Mouse (Mus musculus): ENCODE results near the gene Pam. TPM values are rescaled to one million over a fixed set of nuclear protein-coding genes. Genes with fewer than 3 reads are reported as not detected.
A peak's percentile ranks its signal among the peaks of the same experiment; 100 is the strongest.

The Pam gene
- polyA plus RNA-seq, 1 experiment from 2014 or later, result 41.5 TPM

DNA sequence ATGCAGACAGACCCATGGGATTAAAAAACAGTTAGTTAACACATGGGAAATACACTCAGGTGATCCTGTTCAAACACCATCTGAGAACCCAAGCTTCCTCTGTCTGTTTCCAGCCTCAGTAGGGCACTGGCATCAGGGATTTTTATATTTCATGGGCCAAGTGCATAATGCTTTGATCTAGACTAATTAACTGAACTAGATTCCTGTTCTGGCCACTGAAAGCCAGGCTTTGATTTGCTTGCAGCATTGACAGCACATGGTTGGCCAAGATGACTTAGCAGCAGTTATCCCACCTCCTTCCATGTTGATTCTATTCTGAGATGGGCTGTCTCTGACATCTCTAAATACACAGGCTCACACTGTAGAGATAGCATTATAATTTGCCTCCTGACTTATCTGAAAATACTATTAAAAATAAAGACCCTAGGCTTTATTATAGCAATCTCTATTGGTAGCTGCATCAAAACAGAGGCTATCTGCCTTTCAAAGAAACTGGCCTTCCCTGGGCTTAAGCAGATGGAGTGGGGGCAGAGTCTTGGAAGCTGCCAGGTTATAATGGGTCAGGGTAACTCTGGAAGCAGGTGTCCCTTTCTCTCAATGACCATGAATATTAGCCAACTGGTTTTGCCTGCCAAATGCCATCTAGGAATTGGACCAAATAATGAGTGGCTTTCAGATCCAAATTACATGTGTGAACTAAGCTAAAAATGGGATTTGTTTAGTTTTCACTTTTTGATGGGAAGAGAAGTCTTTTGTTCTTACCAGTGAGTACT is 252.0 kb downstream of the Pam start:
- H3K27me3 ChIP-seq (ENCODE audit: insufficient read depth, low read length), result no peaks in the 10 kb centered on the region
- H3K4me2 ChIP-seq, result no peak overlapping the region
- ATAC-seq (ENCODE audit: insufficient read depth) (no peak), DNase-seq (no peak)
- H3K36me3 ChIP-seq (ENCODE audit: insufficient read depth), result no peaks in the 10 kb centered on the region
- no peak overlapping the region for H3K27ac ChIP-seq (ENCODE audit: low read depth)
- TF ChIP-seq CTCF (IDR thresholded peaks at IDR 0.05; ENCODE audit: low read depth), result no peak
- H3K4me3 ChIP-seq (ENCODE audit: low read depth, low read length), result no peak overlapping the region
- no peak overlapping the region for H3K9ac ChIP-seq
- H3K4me1 ChIP-seq (ENCODE audit: insufficient read depth), result no peaks in the 10 kb centered on the region
- H3K9me3 ChIP-seq (ENCODE audit: low read depth, low read length), result no peaks in the 10 kb centered on the region

DNA sequence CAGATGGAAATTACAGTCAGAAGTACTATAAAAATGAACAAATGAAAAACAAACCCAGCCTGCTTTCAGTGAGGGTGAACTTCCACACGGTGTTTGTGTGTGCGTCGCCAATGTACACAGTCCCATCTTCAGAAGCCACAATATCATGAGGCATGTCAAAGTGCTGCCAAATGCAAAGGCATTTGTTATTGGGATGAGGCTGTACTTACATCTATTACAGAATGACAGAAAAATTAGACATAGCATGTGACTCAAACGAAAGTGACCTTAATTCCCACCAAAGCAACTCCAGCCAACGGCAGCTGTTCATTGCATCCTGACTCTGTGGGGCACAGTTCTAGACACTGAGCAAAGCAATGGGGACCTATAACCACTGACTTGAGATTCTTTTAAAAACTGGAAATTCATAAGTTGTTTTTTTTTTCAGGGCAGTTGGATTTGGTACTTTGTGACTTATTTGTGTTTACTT is 261.1 kb downstream of the Pam start:
- H3K36me3 ChIP-seq (ENCODE audit: insufficient read depth), result no peaks in the 10 kb centered on the region
- no peaks in the 10 kb centered on the region for H3K27me3 ChIP-seq (ENCODE audit: insufficient read depth, low read length)
- no peak overlapping the region for H3K4me2 ChIP-seq
- no peak; the same call in 1 of the 2 replicates for ATAC-seq (ENCODE audit: insufficient read depth)
- H3K9ac ChIP-seq, result no peak overlapping the region
- peak; percentile 11 for DNase-seq
- no peaks in the 10 kb centered on the region for H3K9me3 ChIP-seq (ENCODE audit: low read depth, low read length)
- peak overlapping the region; percentile 18; the same call in 1 of the 2 replicates for H3K27ac ChIP-seq (ENCODE audit: low read depth)
- H3K4me1 ChIP-seq (ENCODE audit: insufficient read depth), result no peaks in the 10 kb centered on the region
- WGBS, result 59% methylated on average over 5 of the region's 5 CpGs
- TF ChIP-seq CTCF (IDR thresholded peaks at IDR 0.05; ENCODE audit: low read depth), result no peak
- H3K4me3 ChIP-seq (ENCODE audit: low read depth, low read length), result no peak overlapping the region

DNA sequence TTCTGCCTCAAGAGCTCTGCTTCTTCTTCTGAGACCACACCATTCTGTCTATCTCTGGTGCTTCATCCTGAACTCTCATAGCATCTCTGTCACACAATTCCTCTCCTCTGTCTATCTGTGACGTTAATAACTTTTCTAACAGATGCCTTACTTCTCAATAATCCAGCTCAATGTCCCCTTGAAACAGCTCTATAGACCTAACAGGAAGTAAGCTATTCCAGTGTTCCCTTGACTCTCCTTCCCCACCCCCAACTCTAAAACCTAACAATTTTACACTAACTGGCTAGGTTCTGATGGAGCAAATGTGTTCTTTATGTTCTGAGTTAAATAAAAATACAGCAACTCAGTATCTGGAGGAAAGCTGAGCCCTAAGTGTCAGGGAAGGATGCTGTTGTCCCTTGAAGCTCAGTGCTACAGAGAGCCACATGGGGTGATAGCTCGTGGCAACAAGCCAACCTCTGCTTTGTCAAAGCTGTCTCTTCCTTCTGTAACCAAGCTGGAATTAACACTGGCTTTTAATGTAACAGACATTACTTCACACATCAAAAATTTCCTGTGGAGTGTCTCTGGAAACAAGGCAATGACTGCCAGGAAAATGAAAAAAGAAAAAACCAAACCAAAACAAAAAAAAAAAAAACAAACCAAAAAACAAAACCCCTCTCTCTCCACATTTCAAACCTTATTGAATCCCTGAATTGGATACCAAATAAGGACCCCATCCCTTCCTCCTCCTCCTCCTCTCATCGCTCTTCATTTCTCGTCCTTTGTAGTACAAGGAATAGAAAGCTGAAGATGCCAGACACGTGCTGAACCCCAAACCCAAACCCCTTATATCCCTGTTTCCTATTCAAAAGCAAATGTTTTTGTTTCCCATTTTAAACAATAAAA is 261.7 kb downstream of the Pam start:
- Histone ChIP-seq H3K27me3 (ENCODE audit: insufficient read depth, low read length) (no peaks in the 10 kb centered on the region), H3K27ac (ENCODE audit: low read depth) (peak overlapping the region; percentile 52; the same call in 1 of the 2 replicates), H3K36me3 (ENCODE audit: insufficient read depth) (no peaks in the 10 kb centered on the region), H3K9ac (no peak overlapping the region), H3K4me1 (ENCODE audit: insufficient read depth) (no peaks in the 10 kb centered on the region), H3K4me3 (ENCODE audit: low read depth, low read length) (no peak overlapping the region), H3K9me3 (ENCODE audit: low read depth, low read length) (no peaks in the 10 kb centered on the region), H3K4me2 (no peak overlapping the region)
- no peak for TF ChIP-seq CTCF (IDR thresholded peaks at IDR 0.05; ENCODE audit: low read depth)
- DNase-seq (peak; percentile 79), ATAC-seq (ENCODE audit: insufficient read depth) (peak; percentile 81; the same call in 1 of the 2 replicates)
- 51% methylated on average over 5 of the region's 5 CpGs for WGBS

DNA sequence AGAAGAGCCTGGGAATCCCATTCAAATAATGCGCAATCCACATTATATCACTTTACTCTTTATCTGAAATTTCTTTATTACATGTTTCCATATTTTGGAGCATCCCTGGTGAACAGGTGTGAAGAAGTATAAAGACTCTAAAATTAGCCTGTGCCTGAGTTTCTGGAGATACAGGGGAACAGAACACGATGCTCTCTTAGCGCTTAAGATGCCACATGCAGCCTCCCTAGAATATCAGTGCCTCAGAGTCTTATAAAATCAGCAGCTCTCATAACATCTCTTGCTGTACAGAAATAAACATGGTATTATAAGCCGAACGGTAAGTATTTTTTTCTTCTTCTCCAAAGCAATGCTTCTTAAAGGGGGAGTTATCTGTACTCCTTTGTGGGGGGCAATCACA is 267.4 kb downstream of the Pam start:
- Histone ChIP-seq H3K4me2 (no peak overlapping the region), H3K9me3 (ENCODE audit: low read depth, low read length) (no peaks in the 10 kb centered on the region), H3K4me1 (ENCODE audit: insufficient read depth) (no peaks in the 10 kb centered on the region), H3K27ac (ENCODE audit: low read depth) (no peak overlapping the region), H3K4me3 (ENCODE audit: low read depth, low read length) (no peak overlapping the region), H3K36me3 (ENCODE audit: insufficient read depth) (no peaks in the 10 kb centered on the region), H3K27me3 (ENCODE audit: insufficient read depth, low read length) (no peaks in the 10 kb centered on the region), H3K9ac (no peak overlapping the region)
- DNase-seq, result no peak
- no peak for TF ChIP-seq CTCF (IDR thresholded peaks at IDR 0.05; ENCODE audit: low read depth)
- 95% methylated on average over 5 of the region's 5 CpGs for WGBS
- no peak for ATAC-seq (ENCODE audit: insufficient read depth)

DNA sequence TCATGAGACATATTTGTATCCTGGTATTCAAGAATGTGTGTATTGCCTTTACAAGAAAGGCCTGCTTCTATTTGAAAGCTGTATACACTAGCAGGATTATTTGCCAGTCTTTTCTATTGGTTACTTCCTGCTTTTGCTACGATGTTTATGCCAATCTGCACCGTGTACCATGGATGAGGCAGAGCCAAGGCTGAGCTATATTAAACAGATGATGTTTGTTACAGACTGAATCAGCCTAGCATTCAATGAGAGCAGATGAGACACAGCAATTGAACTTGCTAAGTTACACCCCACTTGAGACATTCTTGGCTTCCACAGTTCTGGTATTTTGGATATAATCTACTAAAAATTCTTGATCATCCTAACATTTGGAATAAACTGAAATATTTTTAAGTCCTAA is 267.9 kb downstream of the Pam start:
- Histone ChIP-seq H3K27me3 (ENCODE audit: insufficient read depth, low read length) (no peaks in the 10 kb centered on the region), H3K27ac (ENCODE audit: low read depth) (no peak overlapping the region), H3K4me3 (ENCODE audit: low read depth, low read length) (no peak overlapping the region), H3K36me3 (ENCODE audit: insufficient read depth) (no peaks in the 10 kb centered on the region), H3K4me2 (no peak overlapping the region), H3K4me1 (ENCODE audit: insufficient read depth) (no peaks in the 10 kb centered on the region), H3K9me3 (ENCODE audit: low read depth, low read length) (no peaks in the 10 kb centered on the region), H3K9ac (no peak overlapping the region)
- ATAC-seq (ENCODE audit: insufficient read depth) (peak; percentile 24; the same call in 1 of the 2 replicates), DNase-seq (peak; percentile 34)
- TF ChIP-seq CTCF (IDR thresholded peaks at IDR 0.05; ENCODE audit: low read depth), result no peak
- 56% methylated on average over 2 of the region's 2 CpGs for WGBS

DNA sequence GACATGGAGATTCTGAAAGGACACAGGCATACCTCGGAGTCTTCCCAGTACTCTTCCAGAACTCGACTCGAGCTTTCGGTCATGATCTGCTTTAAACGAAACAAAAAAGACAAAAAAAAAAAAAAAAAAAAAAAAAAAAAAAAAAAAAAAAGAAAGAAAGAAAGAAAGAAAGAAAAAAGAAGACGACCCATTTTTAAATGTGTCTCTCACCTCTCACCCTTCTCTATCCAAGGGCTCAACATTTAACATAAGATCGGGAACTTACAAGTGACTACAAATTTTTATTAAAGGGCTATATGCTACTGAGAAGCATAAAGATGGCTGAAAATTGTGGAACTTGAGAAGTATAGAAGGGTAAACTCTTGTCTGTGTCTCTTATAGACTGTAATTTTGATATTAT is 272.5 kb downstream of the Pam start:
- H3K4me3 ChIP-seq (ENCODE audit: low read depth, low read length), result no peak overlapping the region
- H3K27ac ChIP-seq (ENCODE audit: low read depth), result no peak overlapping the region
- no peak for TF ChIP-seq CTCF (IDR thresholded peaks at IDR 0.05; ENCODE audit: low read depth)
- ATAC-seq (ENCODE audit: insufficient read depth), result no peak
- H3K4me2 ChIP-seq, result no peak overlapping the region
- DNase-seq, result no peak
- no peaks in the 10 kb centered on the region for H3K4me1 ChIP-seq (ENCODE audit: insufficient read depth)
- H3K27me3 ChIP-seq (ENCODE audit: insufficient read depth, low read length), result no peaks in the 10 kb centered on the region
- no peaks in the 10 kb centered on the region for H3K36me3 ChIP-seq (ENCODE audit: insufficient read depth)
- 93% methylated on average over 7 of the region's 7 CpGs for WGBS
- no peaks in the 10 kb centered on the region for H3K9me3 ChIP-seq (ENCODE audit: low read depth, low read length)
- H3K9ac ChIP-seq, result no peak overlapping the region

DNA sequence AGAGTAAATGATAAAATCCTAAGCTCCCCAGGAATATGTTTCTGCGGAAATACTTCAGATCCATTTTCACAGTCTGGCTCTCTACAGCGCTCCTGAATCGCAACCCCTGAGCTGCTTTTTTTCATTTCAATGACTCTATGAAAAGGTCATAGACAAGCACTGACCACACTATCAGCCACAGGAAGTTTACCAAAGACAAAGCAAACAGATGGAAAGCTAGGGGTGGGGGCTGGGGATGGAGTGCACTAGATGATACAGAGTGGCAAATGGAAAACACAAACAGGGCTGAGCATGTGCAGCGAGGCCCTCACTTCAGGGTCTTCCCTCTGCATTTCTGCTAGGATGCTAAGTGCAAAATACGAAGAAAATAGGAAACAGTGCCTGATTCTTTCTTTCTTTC is 273.2 kb downstream of the Pam start:
- H3K4me3 ChIP-seq (ENCODE audit: low read depth, low read length), result no peak overlapping the region
- no peaks in the 10 kb centered on the region for H3K36me3 ChIP-seq (ENCODE audit: insufficient read depth)
- no peaks in the 10 kb centered on the region for H3K9me3 ChIP-seq (ENCODE audit: low read depth, low read length)
- no peak for TF ChIP-seq CTCF (IDR thresholded peaks at IDR 0.05; ENCODE audit: low read depth)
- no peaks in the 10 kb centered on the region for H3K4me1 ChIP-seq (ENCODE audit: insufficient read depth)
- 65% methylated on average over 5 of the region's 5 CpGs for WGBS
- H3K27ac ChIP-seq (ENCODE audit: low read depth), result no peak overlapping the region
- no peak overlapping the region for H3K4me2 ChIP-seq
- no peak overlapping the region for H3K9ac ChIP-seq
- no peaks in the 10 kb centered on the region for H3K27me3 ChIP-seq (ENCODE audit: insufficient read depth, low read length)
- ATAC-seq (ENCODE audit: insufficient read depth) (no peak), DNase-seq (no peak)
